Mouse (Mus musculus) kidney, postnatal 0 days (tissue): ENCODE results near the gene Gm45062. TPM values are rescaled to one million over a fixed set of nuclear protein-coding genes. Genes with fewer than 3 reads are reported as not detected.

Experiments
- ATAC-seq: fragments of 200-750 bp; cut with Nextera tagmentation; replicated peaks from 2 replicates; pipeline ENCODE4 v1.8.0; 2017; ENCODE audit warnings: low read depth, moderate number of reproducible peaks, moderate TSS enrichment, moderate library complexity; ENCODE audit not compliant: low FRiP score
- DNase-seq: peaks from one replicate; pipeline ENCODE4 v3.0.0-alpha.2; 2016; ENCODE audit warnings: low spot score
- H3K27ac ChIP-seq: fragments of 300-500 bp; sonication (generic); 2 replicates; pipeline ENCODE4 v1.5.1; 2014; ENCODE audit warnings: mild to moderate bottlenecking
- H3K27me3 ChIP-seq: fragments of 300-500 bp; sonication (generic); 2 replicates; pipeline ENCODE4 v1.6.1; 2014; ENCODE audit warnings: low read length, mixed read lengths; ENCODE audit not compliant: insufficient read depth
- H3K36me3 ChIP-seq: fragments of 300-500 bp; sonication (generic); 2 replicates; pipeline ENCODE4 v1.6.1; 2014; ENCODE audit warnings: low read length, mixed read lengths; ENCODE audit not compliant: insufficient read depth
- H3K4me1 ChIP-seq: fragments of 300-500 bp; sonication (generic); replicated peaks from 2 replicates; pipeline ENCODE4 v1.6.1; 2014; ENCODE audit warnings: antibody characterized with exemption, low read length, mixed read lengths; ENCODE audit not compliant: insufficient read depth
- H3K4me2 ChIP-seq: fragments of 300-500 bp; sonication (generic); 2 replicates; pipeline ENCODE4 v1.6.1; 2014; ENCODE audit warnings: mild to moderate bottlenecking, low read length, moderate library complexity, mixed read lengths
- H3K4me3 ChIP-seq: fragments of 300-500 bp; sonication (generic); replicated peaks from 2 replicates; pipeline ENCODE4 v1.5.1; 2014; ENCODE audit warnings: low read depth, low read length
- H3K9ac ChIP-seq: fragments of 300-500 bp; sonication (generic); 2 replicates; pipeline ENCODE4 v1.6.1; 2014; ENCODE audit warnings: low read depth, low read length
- H3K9me3 ChIP-seq: fragments of 300-500 bp; sonication (generic); replicated peaks from 2 replicates; pipeline ENCODE4 v1.6.1; 2016; ENCODE audit warnings: low read length, inconsistent platforms, mixed read lengths
- CTCF ChIP-seq: IDR thresholded peaks from 2 replicates; pipeline ENCODE4 v1.5.1; 2016; ENCODE audit warnings: antibody characterized with exemption, low read depth, mild to moderate bottlenecking, moderate library complexity
- WGBS: fragments of 180-500 bp; shearing (Covaris S2); extraction: QIAGEN DNeasy Blood & Tissue Kit; methylation state at CpG from one replicate; pipeline ENCODE4 v1.1.7; 2014; 5-methylcytosine and 5-hydroxymethylcytosine counted together
- polyA plus RNA-seq: library from polyadenylated mRNA; unstranded; fragments of >200 nt; fragmentation: Nextera tagmentation; extraction: Ambion mirVana; gene quantifications from 2 replicates; pipeline ENCODE4 v1.2.1, GENCODE M21; 2015

Gm45062 gene
- polyA plus RNA-seq = 5.0 and 7.4 TPM in 2 replicates

- ATAC-seq = peak; percentile 100
- TF ChIP-seq CTCF = 0 out of 2 replicates have a peak, but pooled peaks have one; percentile 7
- under 1% methylated on average over 64 of the region's 64 CpGs for WGBS
These were observed at the start of gene Gm45062, which contains the start of the genes Rpa3 and Umad1 for GRCm38 (mm10) chr6:8259004-8259666. Gene Gm45062, plus strand, starts transcription at chr6:8259450. Gene Rpa3, minus strand, starts transcription at chr6:8259173. Gene Umad1, plus strand, starts transcription at chr6:8259288.

DNA sequence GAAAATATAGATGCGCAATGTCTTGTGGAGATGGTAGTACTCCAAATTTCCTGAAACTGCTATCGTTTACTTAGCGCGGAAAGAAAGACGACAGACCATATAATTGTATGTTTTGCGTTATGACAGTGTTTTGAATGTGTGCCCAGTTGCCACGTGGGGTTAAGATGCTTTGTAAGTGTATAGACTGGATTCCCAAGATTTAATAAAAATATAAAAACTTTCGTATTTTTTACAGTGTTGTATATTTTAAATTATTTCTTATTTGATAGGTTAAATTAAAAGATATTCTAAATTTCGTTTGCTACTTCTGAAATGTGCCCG is 49.4 kb upstream of the Gm45062 start:
- Histone ChIP-seq H3K4me3 (peak overlapping the region; percentile 54), H3K36me3 (peaks cover 4% of the 10 kb centered on the region; the same call in 1 of the 2 replicates), H3K4me1 (no peaks in the 10 kb centered on the region), H3K27me3 (no peaks in the 10 kb centered on the region), H3K9me3 (no peaks in the 10 kb centered on the region), H3K4me2 (peak overlapping the region; percentile 56), H3K27ac (peak overlapping the region; percentile 84), H3K9ac (peak overlapping the region; percentile 69)
- WGBS = 12% methylated on average over 10 of the region's 10 CpGs
- no peak for ATAC-seq
- TF ChIP-seq CTCF = no peak
- DNase-seq = no peak

More at GRCm38 (mm10) chr6:8259004-8259666, at the start of gene Gm45062, which contains the start of the genes Rpa3 and Umad1:
- Histone ChIP-seq H3K36me3 (no peaks in the 10 kb centered on the region), H3K27me3 (no peaks in the 10 kb centered on the region), H3K4me2 (peak within 1 kb of the TSS; percentile 93), H3K4me3 (peak within 1 kb of the TSS; percentile 59), H3K9me3 (no peaks in the 10 kb centered on the region), H3K27ac (peak within 1 kb of the TSS; percentile 85), H3K4me1 (no peaks in the 10 kb centered on the region; the same call in 1 of the 2 replicates), H3K9ac (peak within 1 kb of the TSS; percentile 75)
- DNase-seq = peak; percentile 99

GRCm38 (mm10) chr6:8210661-8211060 is 48.6 kb upstream of the Gm45062 start:
- no peaks in the 10 kb centered on the region for H3K4me1 ChIP-seq
- H3K27me3 ChIP-seq = no peaks in the 10 kb centered on the region
- H3K36me3 ChIP-seq = peaks cover 11% of the 10 kb centered on the region; the same call in 1 of the 2 replicates
- TF ChIP-seq CTCF = no peak
- H3K4me2 ChIP-seq = no peak overlapping the region
- 95% methylated on average over 3 of the region's 3 CpGs for WGBS
- H3K9ac ChIP-seq = no peak overlapping the region
- DNase-seq = no peak
- H3K27ac ChIP-seq = no peak overlapping the region
- H3K9me3 ChIP-seq = no peaks in the 10 kb centered on the region
- no peak overlapping the region for H3K4me3 ChIP-seq
- ATAC-seq = no peak

- Histone ChIP-seq H3K9me3 (no peaks in the 10 kb centered on the region), H3K4me2 (no peak overlapping the region), H3K27ac (no peak overlapping the region), H3K4me1 (no peaks in the 10 kb centered on the region), H3K9ac (no peak overlapping the region), H3K27me3 (no peaks in the 10 kb centered on the region), H3K4me3 (no peak overlapping the region), H3K36me3 (peaks cover 20% of the 10 kb centered on the region)
- TF ChIP-seq CTCF = no peak
- DNase-seq = no peak
- 81% methylated on average over 3 of the region's 3 CpGs for WGBS
- no peak for ATAC-seq
These were observed 32.2 kb upstream of the Gm45062 start for GRCm38 (mm10) chr6:8227035-8227434.

DNA sequence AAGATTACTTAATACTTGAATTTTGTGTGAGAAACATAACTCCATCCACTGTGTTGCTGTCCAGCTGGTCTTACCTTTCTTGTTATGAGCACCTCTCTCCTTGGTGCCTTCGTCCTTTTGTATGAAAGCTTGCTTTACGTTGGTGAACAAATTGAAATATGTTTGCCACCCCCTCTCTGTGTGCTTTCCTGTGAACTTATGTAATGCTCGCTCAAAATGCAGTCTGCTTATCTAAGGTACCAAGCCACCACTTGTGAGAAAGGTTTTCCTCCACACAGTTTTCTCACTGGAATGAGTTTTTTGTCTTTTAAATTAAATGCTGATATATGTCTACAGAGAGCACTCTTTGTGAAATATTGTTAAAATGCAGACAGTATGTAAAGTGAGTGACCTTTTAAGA is 30.7 kb upstream of the Gm45062 start:
- WGBS = 91% methylated on average over 3 of the region's 3 CpGs
- H3K9me3 ChIP-seq = no peaks in the 10 kb centered on the region
- no peaks in the 10 kb centered on the region for H3K27me3 ChIP-seq
- H3K27ac ChIP-seq = no peak overlapping the region
- no peak overlapping the region for H3K4me3 ChIP-seq
- ATAC-seq = no peak
- H3K9ac ChIP-seq = no peak overlapping the region
- H3K4me2 ChIP-seq = no peak overlapping the region
- no peaks in the 10 kb centered on the region for H3K4me1 ChIP-seq
- TF ChIP-seq CTCF = no peak
- H3K36me3 ChIP-seq = peaks cover 30% of the 10 kb centered on the region
- DNase-seq = no peak

DNA sequence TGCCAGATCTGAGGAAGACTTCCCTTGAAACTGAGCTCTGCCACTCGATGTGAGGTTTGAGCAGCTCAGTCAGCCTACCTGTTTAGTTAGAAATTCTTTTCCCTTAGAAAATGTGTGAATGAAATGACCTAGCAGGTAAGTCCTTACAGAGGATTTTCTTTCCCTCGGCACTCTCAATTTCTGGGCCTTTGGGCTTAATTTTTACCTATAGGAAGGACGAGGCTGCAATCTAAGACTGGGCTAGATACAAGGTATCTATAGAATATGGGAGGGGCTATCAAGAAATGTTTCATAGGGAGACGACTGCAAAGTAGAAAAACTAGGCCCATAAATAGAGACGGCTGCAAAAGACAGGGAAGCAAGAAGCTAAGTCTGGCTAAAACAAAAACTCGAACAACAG is 934 bp upstream of the Gm45062 start:
- Histone ChIP-seq H3K36me3 (no peaks in the 10 kb centered on the region), H3K27ac (peak overlapping the region; percentile 85), H3K4me2 (peak overlapping the region; percentile 80), H3K9me3 (no peaks in the 10 kb centered on the region), H3K27me3 (no peaks in the 10 kb centered on the region), H3K4me3 (peak overlapping the region; percentile 59), H3K9ac (peak overlapping the region; percentile 75), H3K4me1 (no peaks in the 10 kb centered on the region; the same call in 1 of the 2 replicates)
- DNase-seq (peak; percentile 18), ATAC-seq (no peak)
- no peak for TF ChIP-seq CTCF
- WGBS = 6% methylated on average over 6 of the region's 6 CpGs
